Comparison of ENCODE assay signal across 15 mouse cellular contexts in genomic region chr6:53653706-53654360, GRCm38 (mm10).
DNase-seq lines count a peak whose midpoint lies in the region; ATAC-seq lines count a peak whose summit lies in the region.
"Had no signal": no experiment of that assay in that cellular context is flagged by ENCODE, and none has a peak within 500 bp of the region (broad histone marks: within the 10 kb centered on the region; RNA-seq: fewer than 3 reads in every experiment).

No protein-coding gene starts in this region.

- no peak overlapping the region for H3K4me2 ChIP-seq in hindbrain, embryonic 12.5 days (replicated peaks)
- no peak overlapping the region for H3K4me2 ChIP-seq in hindbrain, embryonic 13.5 days
- H3K4me2 ChIP-seq in lung, embryonic 15.5 days, result peak overlapping the region; percentile 21
- peak overlapping the region; percentile 20; the same call in 1 of the 2 replicates for H3K4me2 ChIP-seq in intestine, embryonic 16.5 days (ENCODE audit: low read depth, low read length)
- no peak overlapping the region for H3K4me2 ChIP-seq in limb, embryonic 15.5 days
- H3K4me2 ChIP-seq: midbrain, embryonic 15.5 days had no signal

- 71% methylated on average over 8 of the region's 8 CpGs for WGBS in hindbrain, embryonic 12.5 days
- WGBS in hindbrain, embryonic 13.5 days, result 78% methylated on average over 8 of the region's 8 CpGs
- WGBS in lung, embryonic 15.5 days, result 19% methylated on average over 8 of the region's 8 CpGs
- WGBS in intestine, embryonic 16.5 days, result 46% methylated on average over 8 of the region's 8 CpGs
- 44% methylated on average over 8 of the region's 8 CpGs for WGBS in limb, embryonic 15.5 days

- peaks cover 19% of the 10 kb centered on the region for H3K4me1 ChIP-seq in hindbrain, embryonic 12.5 days
- peaks cover 10% of the 10 kb centered on the region for H3K4me1 ChIP-seq in hindbrain, embryonic 13.5 days (replicated peaks)
- peaks cover 29% of the 10 kb centered on the region for H3K4me1 ChIP-seq in lung, embryonic 15.5 days
- H3K4me1 ChIP-seq in intestine, embryonic 16.5 days (ENCODE audit: control insufficient read depth, insufficient read depth, low read length), result peaks cover 11% of the 10 kb centered on the region
- peaks cover 40% of the 10 kb centered on the region for H3K4me1 ChIP-seq in limb, embryonic 15.5 days

- H3K27ac ChIP-seq in hindbrain, embryonic 12.5 days, result peak overlapping the region; percentile 4; the same call in 1 of the 2 replicates
- no peak overlapping the region for H3K27ac ChIP-seq in hindbrain, embryonic 13.5 days
- peak overlapping the region; percentile 63 for H3K27ac ChIP-seq in lung, embryonic 15.5 days
- no peak overlapping the region for H3K27ac ChIP-seq in intestine, embryonic 16.5 days (ENCODE audit: low read length)
- H3K27ac ChIP-seq in limb, embryonic 15.5 days, result peak overlapping the region; percentile 73
- H3K27ac ChIP-seq: layer of hippocampus, adult 2 months; midbrain, embryonic 15.5 days had no signal

- H3K4me3 ChIP-seq in hindbrain, embryonic 12.5 days, result no peak overlapping the region
- no peak overlapping the region for H3K4me3 ChIP-seq in hindbrain, embryonic 13.5 days
- no peak overlapping the region for H3K4me3 ChIP-seq in lung, embryonic 15.5 days
- no peak overlapping the region for H3K4me3 ChIP-seq in intestine, embryonic 16.5 days (ENCODE audit: low read length)
- H3K4me3 ChIP-seq in limb, embryonic 15.5 days, result no peak overlapping the region
- H3K4me3 ChIP-seq: layer of hippocampus, adult 2 months; midbrain, embryonic 15.5 days had no signal

- H3K9me3 ChIP-seq in hindbrain, embryonic 12.5 days (replicated peaks), result no peaks in the 10 kb centered on the region
- H3K9me3 ChIP-seq in hindbrain, embryonic 13.5 days, result no peaks in the 10 kb centered on the region
- H3K9me3 ChIP-seq in lung, embryonic 15.5 days, result no peaks in the 10 kb centered on the region
- no peaks in the 10 kb centered on the region for H3K9me3 ChIP-seq in intestine, embryonic 16.5 days (ENCODE audit: control insufficient read depth, low read length)
- H3K9me3 ChIP-seq in limb, embryonic 15.5 days, result no peaks in the 10 kb centered on the region
- H3K9me3 ChIP-seq: midbrain, embryonic 15.5 days had no signal

- H3K9ac ChIP-seq in hindbrain, embryonic 12.5 days, result no peak overlapping the region
- H3K9ac ChIP-seq in hindbrain, embryonic 13.5 days, result no peak overlapping the region
- no peak overlapping the region for H3K9ac ChIP-seq in lung, embryonic 15.5 days
- no peak overlapping the region for H3K9ac ChIP-seq in intestine, embryonic 16.5 days (ENCODE audit: low read depth, low read length)
- H3K9ac ChIP-seq in limb, embryonic 15.5 days, result no peak overlapping the region
- H3K9ac ChIP-seq: midbrain, embryonic 15.5 days had no signal

- H3K36me3 ChIP-seq in hindbrain, embryonic 12.5 days, result no peaks in the 10 kb centered on the region
- no peaks in the 10 kb centered on the region for H3K36me3 ChIP-seq in hindbrain, embryonic 13.5 days
- no peaks in the 10 kb centered on the region for H3K36me3 ChIP-seq in lung, embryonic 15.5 days
- no peaks in the 10 kb centered on the region for H3K36me3 ChIP-seq in intestine, embryonic 16.5 days (ENCODE audit: control insufficient read depth, insufficient read depth, low read length)
- no peaks in the 10 kb centered on the region for H3K36me3 ChIP-seq in limb, embryonic 15.5 days
- H3K36me3 ChIP-seq: midbrain, embryonic 15.5 days had no signal

- no peak for DNase-seq in lung, postnatal 10 days
- DNase-seq in left cerebral cortex, adult 11 months (ENCODE audit: low spot score), result no peak
- DNase-seq in right cerebral cortex, postnatal 25 days, result no peak
- DNase-seq: cerebellum, postnatal 10 days; left cerebral cortex, postnatal 4 days; retina, postnatal 1 day; spleen, adult 18-20 months; thymus, postnatal 14 days had no signal

- ATAC-seq in hindbrain, embryonic 12.5 days (ENCODE audit: low FRiP score), result no peak
- no peak for ATAC-seq in hindbrain, embryonic 13.5 days (ENCODE audit: low FRiP score)
- ATAC-seq in lung, embryonic 15.5 days (ENCODE audit: borderline replicate concordance, extremely low read depth, low FRiP score, low TSS enrichment), result peak; percentile 52; the same call in 1 of the 2 replicates
- no peak for ATAC-seq in intestine, embryonic 16.5 days
- no peak for ATAC-seq in limb, embryonic 15.5 days (ENCODE audit: insufficient number of reproducible peaks, low FRiP score, low TSS enrichment, low read depth)
- ATAC-seq: midbrain, embryonic 15.5 days had no signal

- no peaks in the 10 kb centered on the region for H3K27me3 ChIP-seq in hindbrain, embryonic 12.5 days
- no peaks in the 10 kb centered on the region for H3K27me3 ChIP-seq in hindbrain, embryonic 13.5 days
- H3K27me3 ChIP-seq in lung, embryonic 15.5 days, result no peaks in the 10 kb centered on the region
- no peaks in the 10 kb centered on the region for H3K27me3 ChIP-seq in intestine, embryonic 16.5 days (replicated peaks; ENCODE audit: control insufficient read depth, insufficient read depth, low read length)
- no peaks in the 10 kb centered on the region for H3K27me3 ChIP-seq in limb, embryonic 15.5 days
- H3K27me3 ChIP-seq: midbrain, embryonic 15.5 days had no signal

Comparison
In these comparisons a context has a peak if more than half of its experiments do, and no peak if none do; other contexts are left out.
1. H3K27ac ChIP-seq: peak in hindbrain, embryonic 12.5 days (single experiment), lung, embryonic 15.5 days (single experiment) and limb, embryonic 15.5 days (single experiment); none in hindbrain, embryonic 13.5 days (single experiment) and intestine, embryonic 16.5 days (single experiment).
2. H3K4me2 ChIP-seq: peak in lung, embryonic 15.5 days (single experiment) and intestine, embryonic 16.5 days (single experiment); none in hindbrain, embryonic 12.5 days (single experiment), hindbrain, embryonic 13.5 days (single experiment) and limb, embryonic 15.5 days (single experiment).